Mouse (Mus musculus) brain, embryonic 14.5 days (tissue): ENCODE data around the gene Dtd2.

Experiments
- CTCF ChIP-seq: fragments of 200-500 bp; IDR thresholded peaks from 2 replicates; pipeline ENCODE4 v1.5.1; 2012; ENCODE audit warnings: inconsistent platforms, mild to moderate bottlenecking, moderate library complexity, borderline replicate concordance; ENCODE audit not compliant: insufficient read depth, insufficient read length; ENCODE audit errors: extremely low read depth
- POLR2A ChIP-seq: fragments of 200-500 bp; IDR thresholded peaks from 2 replicates; pipeline ENCODE4 v1.6.1; 2012; ENCODE audit warnings: mild to moderate bottlenecking, inconsistent platforms, borderline replicate concordance; ENCODE audit not compliant: poor library complexity, insufficient read depth, insufficient read length, severe bottlenecking; ENCODE audit errors: extremely low read depth

DNA sequence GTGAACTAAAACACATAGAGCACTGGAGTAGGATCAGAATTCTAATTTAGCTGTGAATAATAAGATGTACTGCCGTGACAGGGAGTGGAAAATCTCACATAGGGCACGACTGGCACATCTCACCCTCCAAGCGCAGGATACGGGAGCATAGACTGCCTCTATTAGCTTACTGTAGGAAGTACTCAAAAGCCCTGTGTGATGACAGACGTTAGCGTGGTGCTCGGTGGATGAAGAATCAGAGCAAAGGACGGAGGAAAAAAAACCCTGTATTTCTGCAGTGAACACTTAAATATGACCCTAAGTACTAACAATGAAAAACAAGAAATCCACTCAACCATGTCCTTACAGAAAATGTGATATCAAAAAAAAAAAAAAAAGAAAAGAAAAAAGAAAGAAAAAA, 5.9 kb upstream of the Dtd2 start:
- TF ChIP-seq CTCF: no peak
- no peak for TF ChIP-seq POLR2A
